Mouse (Mus musculus) thymus, postnatal 14 days (tissue): ENCODE results near the gene Phka2.

ENCODE experiments used
- DNase-seq: peaks from one replicate; pipeline ENCODE4 v3.0.0; 2021

The Phka2 gene

DNA sequence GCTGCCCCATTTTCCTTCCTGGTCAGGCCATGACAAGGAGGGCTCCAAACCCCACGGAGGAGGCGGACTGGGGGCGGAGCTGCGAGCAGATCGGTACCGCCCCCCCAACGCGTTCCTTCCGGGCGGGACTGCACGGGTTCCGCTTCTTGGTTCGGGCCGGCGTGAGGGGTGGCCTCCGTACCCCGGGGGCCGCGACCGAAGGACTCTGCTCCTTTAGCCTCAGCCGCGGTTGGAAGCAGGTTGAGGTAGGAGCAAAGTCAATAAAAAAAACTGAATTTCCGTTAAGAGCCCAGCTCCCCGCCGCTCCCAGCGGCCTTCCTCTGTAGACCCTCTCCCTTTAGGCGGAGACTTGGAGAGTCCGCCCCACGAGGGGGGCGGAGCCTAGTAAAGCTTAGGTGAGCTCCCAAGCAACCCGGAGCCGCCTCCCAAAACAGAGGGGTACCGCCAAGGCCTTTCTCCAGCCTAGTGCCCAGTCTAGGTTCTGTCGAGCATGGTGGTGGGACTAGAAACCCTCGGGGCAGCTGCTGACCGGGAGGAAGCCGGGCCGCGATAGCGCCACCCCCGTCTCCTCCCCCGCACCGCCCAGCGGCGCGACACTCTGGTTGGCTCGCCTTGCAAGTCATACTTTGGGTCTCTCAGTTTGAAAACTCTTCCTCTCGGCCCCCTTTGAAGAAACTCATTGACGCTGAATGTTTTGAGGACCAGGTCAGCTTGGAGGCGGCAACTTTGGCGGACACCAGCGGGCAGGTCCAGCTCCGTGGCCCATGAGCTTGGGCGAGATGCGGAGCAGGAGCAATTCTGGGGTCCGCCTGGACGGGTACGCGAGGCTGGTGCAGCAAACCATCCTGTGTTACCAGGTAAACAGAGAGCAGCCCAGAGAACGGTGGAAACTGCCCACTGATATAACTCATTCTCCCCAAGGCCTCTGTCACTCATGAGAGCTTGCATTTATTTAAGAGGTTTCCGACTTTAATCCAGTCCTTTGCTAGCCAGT lies at the start of gene Phka2:
Gene Phka2 (plus strand): TSS at position 119 of the 994 bp plus-strand sequence.
- DNase-seq, result peak; percentile 89

DNA sequence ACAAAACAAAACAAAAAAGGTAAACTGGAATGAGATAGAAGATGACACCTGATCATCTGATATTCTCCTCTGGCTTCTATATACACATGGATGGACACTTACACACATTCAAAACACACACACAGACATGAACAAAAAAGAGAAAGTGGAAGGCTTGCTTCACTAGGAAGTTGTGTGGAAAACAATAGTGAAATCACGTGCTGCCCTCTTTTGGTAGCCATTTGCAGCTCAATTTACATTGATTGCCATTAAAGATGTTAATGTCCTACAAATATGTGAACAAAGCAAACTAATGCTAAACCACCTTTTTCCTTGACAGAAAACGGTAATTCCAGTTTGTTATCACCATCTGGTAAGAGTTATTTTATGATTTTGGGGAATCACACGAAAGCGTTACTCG lies 46.3 kb upstream of the Phka2 start:
- no peak for DNase-seq

DNA sequence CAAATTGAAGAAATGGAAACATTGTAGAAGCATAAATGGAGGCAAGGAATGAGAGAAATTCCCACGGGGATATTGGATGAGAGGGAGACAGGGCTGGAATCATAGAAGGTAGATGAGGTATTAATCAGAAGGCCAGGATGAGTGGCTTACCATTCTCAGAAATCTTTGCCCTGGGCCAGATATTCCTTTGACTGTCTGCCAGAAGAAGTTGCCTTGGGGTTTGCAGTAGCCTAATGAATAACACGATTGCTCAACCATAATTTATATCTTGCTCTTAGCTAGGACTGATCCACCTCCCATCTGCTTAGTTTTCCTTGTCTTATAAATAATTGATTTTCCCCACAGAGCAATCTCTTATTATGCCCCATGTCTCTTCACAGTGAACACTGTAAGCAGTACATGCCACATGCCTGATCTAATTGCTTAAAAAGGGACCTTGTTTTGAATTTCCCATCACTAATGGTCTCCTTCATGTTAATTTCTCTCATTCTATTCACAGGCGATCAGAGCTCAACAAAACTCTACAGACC lies 30.6 kb upstream of the Phka2 start:
- no peak for DNase-seq

DNA sequence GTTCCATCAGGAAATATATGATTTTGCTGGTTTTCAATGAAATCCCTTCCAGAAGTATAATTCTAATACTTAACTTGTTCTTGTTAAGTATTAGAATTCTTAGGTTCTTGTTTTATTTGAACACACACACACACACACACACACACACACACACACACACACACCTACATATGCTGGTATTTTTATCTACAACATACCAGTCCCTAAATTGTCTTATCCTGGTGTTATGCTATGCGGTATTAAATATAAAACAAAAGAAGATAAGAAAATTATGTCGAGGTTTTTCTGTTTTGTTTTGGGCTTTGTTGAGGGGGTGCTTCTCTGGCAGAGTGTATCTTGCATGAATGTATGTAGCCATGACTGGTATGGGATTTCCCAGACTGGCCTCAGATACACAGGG lies 12.2 kb upstream of the Phka2 start:
- DNase-seq, result no peak

DNA sequence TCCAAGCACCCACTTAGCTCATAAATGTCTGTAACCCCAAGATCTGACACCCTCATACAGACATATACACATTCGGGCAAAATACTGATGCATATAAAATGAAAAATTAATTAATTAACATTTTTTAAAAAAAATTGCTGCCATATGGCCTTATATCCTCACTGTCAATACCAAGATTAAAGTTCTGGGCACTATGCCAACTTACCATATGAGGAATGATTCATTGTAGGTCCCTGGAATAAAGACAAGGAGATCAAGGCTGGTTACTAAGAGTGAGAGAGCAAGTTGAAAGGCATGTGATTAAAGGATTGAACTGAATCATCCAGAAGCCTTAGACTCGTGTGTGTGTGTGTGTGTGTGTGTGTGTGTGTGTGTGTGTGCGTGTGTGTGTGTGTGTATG lies 7.6 kb upstream of the Phka2 start:
- no peak for DNase-seq

DNA sequence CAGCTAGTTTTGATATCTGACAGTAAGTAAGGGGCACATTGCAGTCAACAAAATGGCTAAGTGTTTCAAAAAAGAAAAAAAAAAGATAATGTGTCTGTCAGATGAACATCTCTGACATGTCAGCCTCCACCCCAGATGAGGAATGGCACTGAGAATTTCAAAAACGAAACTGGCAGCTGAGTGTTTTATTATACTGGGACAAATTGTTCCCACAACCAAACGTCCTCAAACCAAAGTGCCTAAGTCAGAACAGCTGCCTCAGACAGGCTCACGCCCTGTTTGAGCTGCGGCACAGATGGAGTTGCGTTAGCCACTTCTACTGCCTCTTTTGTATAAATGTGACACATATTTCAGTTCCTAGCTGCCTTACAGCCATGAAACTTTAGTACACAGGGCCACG lies 7.0 kb upstream of the Phka2 start:
- no peak for DNase-seq

DNA sequence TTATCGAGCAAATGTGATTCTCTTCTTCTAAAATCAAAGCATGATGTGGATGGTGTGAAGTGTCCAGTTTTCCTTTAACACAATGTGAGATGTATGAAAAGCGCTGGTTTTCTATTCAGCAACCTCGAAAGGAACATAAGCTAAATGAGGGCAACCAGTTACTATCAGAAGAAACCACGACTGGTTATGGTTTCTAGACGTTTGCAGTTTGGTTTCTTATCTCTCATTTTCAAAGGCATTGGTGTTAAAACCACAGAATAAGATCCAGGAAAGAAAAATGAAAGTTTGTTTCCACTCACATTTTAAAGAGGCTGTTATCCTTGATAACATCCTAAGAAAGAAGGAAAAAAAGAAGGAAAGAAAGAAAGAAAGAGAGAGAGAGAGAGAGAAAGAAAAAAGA lies 5.5 kb upstream of the Phka2 start:
- DNase-seq, result no peak

DNA sequence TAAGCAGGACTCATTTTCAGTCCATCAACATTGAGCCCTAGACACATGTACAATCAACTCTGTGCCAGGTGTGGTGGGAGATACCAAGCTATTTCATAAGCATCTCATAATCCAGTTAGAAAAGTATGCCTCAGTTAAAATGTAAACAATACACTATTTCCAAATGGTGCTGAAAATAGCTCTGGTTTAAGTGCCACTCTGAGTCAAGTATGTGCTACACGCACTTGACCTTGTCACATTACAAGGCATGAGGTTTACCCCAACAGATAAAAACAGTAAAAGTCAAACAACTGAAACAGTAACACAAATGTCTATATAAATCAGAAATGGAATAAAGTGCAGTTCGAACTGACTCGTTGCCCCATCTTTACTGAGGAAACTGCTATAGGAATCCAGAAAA lies 871 bp upstream of the Phka2 start:
- no peak for DNase-seq

DNA sequence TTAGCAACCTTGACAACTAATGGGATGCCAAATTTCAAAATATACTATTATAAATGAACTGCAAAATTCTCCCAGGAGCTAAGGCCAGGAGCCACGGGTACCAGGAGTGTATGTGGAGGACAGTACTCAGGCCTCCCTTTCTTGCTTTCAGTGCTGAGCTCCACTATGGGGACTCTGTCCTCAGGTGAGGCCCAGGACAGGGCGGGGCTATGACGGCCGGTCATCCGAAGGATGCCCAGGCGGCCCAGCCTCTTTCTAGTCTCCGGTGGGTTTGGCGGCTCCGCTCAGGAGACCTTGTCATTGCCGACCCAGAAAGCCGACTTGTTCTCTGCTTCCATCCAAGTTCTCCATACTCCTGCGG lies 299 bp upstream of the Phka2 start:
- no peak for DNase-seq

DNA sequence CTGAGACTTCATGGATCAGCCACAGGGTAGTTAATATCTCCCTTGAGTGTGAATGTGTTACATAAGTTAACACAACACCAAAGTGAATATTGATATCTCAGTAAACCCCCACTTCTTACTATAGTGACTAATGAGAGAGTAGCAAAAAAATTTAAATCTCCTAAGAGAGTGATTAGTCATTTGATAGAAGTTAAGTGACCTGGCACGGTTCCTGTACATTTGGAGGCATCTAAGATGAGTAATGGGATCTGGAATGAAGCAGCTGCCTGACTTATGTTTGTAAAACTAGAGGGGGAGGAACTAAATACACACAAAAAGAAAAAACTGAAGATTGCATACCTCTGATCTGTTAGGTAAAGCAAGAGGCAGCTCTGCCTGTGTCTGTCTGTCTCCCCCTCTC lies 7.1 kb downstream of the Phka2 start:
- no peak for DNase-seq

DNA sequence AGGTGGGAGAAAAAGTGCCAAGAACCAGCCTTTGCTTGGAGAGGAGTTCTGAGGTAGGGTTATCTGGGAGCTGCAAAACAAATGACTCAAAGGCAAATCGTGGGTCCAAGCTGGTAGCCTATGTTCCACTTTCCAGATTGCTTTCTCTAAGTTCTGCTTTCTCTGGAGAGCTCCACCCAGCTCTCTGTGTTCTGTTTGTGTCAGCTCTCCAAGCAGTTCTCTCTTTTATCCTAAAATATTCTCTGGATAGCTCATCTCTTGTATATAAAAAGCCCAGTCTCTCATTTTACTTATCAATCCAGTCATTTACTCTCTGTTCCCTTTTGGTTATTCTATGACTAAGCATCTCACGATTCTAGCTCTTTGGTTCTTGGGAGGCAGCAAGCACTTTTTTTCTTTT lies 8.2 kb downstream of the Phka2 start:
- no peak for DNase-seq

DNA sequence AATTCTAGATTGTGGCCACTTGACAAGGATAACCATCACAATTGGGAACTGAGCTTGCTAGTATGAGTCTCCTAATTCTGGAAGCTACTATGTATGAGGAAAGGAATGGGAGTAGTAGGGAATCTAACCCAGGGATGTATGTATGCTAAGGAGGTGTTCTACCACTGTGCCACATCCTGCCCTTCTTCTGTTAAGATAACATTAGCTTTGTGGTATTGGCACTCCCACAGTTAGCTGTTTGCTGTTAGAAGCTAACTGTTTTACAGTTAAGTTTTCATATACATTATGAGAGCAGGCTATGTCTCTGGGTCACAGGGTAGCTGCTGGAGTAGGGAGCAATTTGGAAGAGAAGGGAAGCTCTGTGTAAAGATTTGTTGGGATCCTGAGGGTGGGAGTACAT lies 14.1 kb downstream of the Phka2 start:
- no peak for DNase-seq

DNA sequence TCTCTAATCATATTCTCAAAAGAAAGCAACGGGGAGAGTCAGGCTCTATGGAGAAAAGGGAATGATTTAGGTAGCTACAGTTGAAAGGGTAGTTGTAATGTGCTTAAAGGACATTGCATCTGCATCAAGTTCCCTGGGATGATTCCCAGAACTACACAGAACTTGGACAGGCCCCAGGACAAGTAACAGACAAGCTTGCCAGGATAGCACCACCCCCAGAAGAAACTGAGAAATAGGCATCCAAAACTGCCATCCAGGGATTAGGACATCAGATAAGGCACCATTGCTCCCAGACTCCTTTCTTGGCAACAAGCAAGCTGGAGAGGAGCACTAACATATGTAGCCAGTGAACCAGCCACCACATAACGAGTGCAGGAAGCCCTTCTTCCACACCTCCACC lies 40.8 kb downstream of the Phka2 start:
- no peak for DNase-seq

DNA sequence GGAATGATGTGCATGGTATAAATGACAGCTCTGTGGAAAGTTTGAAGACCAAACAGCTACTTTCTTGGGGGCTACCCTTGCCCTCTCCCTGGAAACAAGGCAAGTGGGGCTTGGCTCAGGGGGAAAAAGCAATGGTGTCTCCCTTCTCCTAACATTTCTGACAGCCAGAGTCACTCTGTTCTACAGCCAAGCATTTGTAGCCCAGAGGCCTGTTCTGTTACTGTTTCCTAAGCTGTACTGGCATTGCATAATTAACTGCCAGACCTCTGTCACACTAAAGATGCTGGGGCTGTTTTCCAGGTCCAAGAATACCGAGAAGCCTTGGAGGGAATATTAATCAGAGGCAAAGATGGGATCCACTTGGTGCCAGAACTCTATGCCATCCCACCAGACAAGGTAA lies 46.9 kb downstream of the Phka2 start:
- DNase-seq, result no peak

DNA sequence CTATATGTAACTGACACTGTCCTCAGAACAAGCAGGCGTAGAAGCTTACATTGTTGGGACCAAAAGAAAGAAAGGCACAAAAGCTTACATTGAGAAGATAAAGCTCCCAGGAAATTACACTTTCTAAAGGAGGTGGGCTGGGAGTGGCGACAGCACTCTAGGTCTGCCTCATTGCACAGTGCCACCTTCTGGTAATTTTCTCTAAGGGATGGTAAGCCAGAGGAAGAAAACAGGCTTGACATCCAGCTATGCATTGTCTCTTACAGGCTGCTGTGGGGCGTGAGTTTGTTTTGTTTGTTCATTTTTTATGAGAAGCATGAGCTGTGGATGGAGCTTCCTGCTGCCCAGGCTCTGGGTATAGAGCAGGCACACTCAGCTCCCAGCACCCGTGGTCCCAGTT lies 50.1 kb downstream of the Phka2 start:
- DNase-seq, result no peak

DNA sequence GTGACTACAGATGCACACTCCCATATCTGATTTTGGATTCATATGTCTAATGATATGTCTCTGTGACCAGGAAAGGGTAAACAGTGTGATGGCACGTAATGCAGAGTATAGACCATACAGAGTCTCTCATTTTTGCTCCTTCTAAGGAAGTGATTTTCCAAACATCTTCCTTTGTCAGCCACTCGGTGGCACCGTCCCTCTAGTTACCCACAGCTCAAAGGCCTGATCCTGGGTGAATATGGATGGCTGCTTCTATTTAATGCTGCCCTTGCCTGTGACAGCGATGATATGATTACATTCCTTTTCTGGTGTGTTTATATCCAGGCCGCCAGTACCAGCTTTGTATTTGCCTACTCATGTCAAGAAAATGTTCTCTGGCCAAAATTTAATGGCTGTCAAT lies 81.6 kb downstream of the Phka2 start:
- no peak for DNase-seq

DNA sequence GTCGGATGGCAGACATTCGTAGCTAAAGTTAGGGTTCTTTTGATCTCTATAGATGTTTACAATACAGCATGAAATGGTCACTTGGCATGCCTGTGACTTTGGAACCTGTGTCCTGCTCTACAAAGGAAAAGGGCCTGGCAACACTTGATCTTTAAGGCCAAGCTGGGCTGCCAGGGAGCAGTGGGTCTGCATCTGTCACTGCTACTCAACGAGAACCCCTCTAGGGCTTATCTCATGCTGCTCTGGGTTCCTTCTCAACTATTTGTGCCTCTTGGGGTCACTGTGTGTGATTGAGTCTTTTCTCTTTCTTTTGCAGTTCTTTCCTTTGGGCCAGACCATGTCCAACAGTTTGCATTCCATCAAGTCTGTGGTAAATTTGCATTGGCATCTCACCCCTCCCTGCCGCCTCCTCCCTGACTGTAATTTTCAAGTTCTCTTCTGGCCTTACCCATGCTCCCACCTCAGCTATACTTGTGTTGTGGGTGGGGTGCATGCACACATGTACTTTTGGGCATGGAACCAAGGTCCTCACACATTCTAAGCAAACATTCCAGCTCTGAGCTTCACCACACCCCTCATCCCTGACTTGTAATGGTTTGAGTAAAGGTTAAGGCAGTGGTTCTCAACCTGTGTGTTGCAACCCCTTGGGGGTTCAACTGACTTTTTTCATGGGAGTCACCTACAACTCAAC lies 82.3 kb downstream of the Phka2 start:
- DNase-seq, result no peak

DNA sequence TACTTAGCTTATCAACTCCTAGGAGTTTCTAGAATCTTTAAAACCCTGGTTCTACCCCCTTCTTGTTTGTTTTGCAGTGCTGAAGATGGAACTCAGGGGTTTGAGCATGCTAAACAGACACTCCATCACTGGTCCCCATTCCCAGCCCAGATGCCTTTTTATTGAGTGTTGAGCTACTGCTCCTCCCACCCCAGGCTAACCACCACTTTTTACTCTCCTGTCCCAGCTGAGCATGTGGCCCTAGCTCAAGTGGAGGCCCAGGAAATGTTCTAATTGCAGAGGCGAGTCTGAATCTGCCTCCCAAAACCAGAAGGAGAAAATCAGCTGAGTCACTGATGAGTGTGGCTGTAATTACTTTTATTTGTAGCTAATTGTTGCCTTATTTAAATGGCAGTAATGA lies 83.1 kb downstream of the Phka2 start:
- no peak for DNase-seq

DNA sequence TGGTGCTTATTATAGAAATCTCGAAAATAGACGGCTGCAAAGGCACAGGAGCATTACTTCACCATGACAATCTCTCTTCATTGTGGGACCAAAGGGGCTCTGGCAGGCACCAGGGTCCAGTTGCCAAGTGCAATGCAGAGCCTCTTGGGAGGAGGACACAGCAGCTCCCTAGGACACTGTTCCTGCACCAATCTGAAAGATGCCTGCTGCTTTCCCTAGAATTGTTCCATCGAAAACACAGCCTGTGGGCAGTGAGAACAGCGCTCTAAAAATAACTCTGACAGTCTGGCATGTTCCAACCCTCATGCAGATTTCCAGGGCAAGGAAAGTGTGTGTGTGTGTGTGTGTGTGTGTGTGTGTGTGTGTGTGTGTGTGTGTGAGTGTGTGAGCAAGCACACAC lies 86.6 kb downstream of the Phka2 start:
- no peak for DNase-seq

DNA sequence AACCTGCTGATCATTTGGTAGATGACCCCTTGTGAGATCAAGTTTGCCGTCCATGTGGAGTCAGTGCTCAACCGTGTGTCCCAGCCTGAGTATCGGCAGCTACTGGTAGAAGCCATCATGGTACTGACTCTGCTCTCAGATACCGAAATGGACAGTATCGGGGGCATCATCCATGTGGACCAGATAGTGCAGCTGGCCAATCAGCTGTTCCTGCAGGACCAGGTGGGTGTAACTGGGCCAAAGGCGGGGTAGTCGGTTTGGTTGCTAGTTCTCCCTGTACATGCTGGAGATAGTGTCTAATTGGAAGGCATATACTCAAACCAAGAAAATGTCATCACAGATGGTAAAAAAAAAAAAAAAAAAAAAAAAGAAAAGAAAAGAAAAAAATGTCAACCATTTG lies 88.2 kb downstream of the Phka2 start:
- no peak for DNase-seq

DNA sequence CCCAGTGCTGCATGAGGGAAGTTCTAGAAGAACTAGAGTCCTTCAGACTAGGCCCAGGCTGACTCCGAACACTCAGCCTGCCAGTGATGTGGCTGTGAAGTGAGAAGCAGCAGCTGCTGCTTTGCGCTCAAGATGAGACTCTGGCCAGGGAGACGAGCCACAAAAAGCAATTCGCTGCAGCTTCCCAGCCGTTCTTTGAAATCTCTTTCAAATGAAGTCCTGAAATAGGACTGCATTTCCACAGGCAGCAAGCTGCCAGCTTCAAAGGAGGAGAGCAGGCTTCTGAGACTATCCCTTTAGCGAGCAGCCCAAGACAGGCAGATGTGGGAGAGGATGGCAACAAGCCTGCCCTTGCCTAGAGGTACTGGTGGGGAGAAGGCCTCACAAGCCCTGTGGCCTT lies 91.0 kb downstream of the Phka2 start:
- no peak for DNase-seq

DNA sequence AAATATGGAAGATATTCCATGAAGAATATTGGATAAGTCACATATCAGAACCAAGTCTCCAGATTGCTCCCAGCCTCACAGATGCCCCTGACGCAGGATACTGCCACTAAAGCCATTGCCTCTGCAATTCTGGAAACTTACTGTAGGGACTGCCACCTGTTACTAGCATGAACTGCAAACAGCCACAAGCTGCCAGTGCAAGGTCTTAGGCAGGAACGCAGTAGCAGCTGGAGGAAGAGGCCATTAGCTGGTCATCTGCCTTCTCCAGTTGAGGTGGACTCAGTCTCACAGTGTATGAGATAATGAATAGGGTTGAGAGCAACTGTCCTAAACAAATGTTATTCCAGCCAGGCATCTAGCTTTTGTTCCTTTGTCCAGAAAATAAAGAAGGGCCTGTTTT lies 96.1 kb downstream of the Phka2 start:
- DNase-seq, result no peak

DNA sequence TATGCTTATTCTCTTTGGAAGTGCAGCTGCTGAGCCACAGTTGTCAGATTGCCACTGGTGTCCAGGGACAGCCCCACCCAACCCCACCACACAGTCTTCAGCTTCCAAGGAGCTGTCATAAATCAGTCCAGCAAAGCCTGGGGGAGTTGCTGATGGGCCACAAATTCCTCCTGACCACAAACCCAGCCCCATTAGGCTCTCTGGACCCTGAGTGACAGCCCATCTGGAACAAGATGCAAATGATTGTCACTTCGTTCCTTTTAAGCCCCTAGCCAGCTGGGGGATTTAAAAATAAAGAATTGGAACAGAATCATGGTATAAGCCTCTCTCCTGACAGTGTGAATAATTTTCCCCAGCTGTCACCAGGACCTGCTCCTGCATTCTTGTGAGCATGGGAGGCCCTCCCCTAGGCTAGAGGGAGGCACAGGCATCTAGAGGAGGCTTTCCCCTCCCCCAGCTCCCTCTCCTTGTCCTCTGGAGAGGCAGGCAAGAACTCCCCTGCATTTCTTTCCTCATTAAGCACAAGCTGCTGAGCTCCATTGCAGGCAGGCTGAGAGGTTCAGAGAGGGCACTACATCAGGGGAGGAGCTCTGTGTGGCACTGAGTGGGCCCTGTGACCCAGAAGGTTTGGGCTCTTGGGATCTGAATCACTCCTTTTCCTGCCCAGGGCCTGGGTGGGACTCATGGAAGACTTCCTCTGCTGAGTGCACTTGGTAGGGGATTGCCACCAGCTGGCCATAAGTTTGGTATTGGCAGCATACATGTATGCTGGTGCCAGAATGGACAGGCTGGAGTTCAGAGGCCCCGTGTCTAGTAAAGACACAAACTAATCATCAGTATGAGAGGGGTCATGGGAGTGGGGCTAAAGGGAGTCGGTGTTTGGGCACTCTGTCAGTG lies 96.8 kb downstream of the Phka2 start:
- no peak for DNase-seq
